Mouse (Mus musculus): ENCODE measurements around the gene Slc16a6.

Gene Slc16a6

DNA sequence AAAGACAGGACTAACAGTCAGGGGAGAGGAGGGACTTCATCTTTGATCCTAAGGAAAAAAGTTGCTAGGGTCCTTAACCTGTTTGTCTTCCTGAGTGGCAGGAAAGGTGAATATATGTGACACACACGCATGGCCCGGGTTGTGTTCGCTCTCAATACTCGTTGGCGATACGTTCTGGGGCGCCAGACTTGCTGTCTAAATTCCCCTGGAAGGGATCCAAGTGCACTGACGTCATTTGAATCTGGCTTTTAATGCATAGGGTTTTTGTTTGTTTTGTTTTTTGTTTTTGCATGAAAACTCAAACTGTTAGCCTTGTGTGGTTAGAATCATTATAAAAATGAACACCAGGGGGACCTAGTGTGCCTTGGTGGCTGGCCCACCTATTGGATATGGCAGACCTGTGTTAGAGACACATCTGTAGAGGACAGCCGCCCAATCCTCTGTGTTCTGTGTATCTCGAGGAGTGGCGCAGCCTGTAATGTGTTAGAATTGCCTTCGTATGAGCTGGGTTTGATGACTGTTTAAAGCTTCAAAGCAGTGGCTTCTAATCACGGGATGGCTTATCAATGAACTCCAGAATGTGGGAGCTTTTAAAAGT is 27.9 kb downstream of the Slc16a6 start:
- DNase-seq (ENCODE audit: low spot score): peak; percentile 73

DNA sequence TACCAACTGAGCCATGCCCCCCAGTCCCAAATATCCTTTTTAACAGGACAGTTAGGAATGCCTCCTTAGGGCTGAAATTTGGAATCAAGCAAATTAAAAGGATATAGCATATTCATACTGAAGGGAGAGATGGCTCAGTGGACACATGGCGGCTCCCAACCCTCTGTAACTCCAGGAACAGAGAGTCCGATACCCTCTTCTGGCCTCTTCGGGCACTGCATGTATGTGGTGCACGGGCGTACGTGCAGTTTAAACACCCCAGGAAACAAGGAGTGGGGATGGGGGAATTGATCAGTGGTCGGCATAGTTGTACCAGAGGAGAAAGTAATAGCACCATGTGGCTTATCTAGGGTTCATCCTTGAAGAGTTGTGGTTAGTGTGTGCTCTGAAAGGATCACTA is 28.8 kb downstream of the Slc16a6 start:
- DNase-seq (ENCODE audit: low spot score): no peak

DNA sequence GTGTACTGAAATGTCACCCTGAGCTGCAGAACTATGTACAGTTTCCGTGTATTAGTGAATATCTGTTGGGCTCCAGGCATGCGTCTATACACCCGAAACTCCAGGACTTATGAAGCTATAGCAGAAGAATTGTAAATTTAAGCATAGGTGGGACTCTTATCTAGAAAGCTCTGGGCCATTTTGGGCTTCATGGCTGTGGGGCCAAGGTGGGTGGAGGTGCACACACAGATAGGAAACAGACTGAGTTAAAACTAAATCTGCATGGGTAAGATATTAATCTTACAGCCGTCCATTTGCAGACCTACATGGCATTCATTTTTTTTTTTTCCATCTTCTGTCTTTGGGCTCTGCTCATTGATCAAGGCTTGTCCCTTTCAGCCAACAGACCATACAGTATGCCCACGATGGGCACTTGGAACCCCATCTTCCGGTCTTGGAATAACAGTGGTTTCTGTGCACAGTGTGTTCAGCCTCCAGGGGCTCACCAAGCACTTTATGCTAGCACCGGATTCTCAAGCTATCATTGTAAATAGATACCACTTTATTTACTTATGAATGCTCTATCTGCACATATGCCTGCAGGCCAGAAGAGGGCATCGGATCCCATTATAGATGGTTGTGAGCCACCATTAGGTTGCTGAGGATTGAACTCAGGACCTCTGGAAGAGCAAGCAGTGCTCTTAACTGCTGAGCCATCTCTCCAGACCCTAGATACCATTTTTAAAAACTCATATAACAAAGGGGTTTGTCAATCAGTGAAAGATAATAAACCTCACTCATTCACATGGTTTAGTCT is 29.7 kb downstream of the Slc16a6 start:
- no peak for DNase-seq (ENCODE audit: low spot score)

DNA sequence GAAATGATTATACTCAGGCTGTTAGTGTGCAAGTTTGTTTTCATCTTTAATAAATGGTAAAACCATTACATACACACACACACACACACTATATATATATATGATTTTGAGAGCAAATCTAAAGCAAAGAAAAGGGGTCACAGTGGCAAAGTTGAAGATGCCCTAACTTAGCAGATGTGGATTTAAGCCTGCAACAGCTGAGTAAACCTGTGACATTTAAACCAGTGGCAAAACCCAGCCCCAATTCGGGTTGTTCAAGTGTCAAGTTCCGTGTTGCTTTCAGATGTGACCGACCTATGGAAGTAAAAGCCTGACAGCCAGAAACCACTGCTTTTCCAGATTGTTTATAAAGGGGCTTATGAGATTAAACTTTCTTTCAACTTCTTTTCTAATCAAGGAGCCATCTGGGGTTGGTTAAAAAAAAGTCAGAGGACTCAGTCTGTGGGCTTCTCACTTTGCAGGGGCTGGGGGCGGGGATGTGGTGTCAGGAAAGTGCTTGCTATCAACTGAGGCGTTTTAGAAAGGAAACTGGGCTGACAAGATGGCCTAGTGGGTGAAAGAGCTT is 31.1 kb downstream of the Slc16a6 start:
- no peak for DNase-seq (ENCODE audit: low spot score)

DNA sequence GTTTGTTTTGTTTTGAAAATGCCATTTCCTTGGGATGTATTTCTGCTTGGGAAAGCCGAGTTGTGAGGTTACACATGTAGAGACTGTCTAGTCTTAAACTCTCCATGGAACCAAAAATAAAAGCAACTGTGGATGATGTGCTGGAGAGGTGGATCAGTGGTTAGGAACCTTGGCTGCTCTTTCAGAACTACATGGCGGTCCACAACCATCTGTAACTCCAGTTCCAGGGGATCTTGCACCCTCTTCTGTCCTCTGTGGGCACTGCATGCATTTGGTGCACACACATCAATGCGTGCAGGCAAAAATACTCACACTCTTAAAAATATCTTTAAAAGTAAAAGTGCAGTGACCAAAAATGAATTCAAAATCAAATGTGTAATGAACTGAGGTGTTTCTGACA is 32.3 kb downstream of the Slc16a6 start:
- peak; percentile 36 for DNase-seq (ENCODE audit: low spot score)

DNA sequence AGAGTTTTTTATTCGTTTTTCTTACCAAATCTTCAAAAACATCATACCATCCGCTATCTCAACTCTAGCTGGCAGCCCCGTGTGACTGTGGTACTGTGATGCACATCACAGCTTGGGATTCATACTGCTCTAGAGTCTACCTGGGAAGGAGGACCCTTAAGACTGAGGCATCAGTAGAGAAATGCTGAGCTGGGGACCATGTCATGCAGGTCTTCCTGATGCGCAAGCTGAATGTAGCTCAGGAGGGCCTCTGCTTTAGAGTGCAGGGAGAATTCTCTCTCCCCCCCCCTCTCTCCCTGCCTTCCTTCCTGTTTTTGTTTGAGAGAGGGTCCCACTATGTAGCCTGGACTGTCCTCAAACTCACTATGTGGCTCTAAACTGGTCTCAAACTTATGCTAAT is 32.8 kb downstream of the Slc16a6 start:
- DNase-seq (ENCODE audit: low spot score): no peak

DNA sequence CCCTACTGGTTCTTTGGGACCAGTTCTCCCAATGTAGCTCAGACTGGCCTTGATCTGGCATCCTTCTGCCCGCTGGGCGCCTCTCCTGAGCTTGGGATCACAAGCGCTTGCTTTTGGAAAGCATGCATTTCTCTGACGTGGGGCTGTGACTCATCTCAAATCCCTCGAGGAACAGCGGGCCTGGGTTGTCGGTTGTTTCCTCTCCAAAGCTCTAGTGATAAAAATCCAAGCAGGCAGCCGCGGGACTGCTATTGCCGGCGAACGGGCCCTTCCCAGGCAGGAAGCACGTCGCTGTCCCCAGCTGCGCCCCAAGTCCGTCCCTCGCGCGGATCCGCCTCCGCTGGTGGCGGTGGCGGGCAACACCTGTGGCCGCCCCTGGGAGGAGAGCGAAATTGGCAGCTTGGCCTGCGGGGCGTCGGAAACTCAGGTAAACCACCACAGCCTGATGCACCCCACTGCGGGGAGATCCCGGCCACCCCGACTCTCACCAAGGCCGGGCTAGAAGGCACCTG is 33.5 kb downstream of the Slc16a6 start:
- DNase-seq (ENCODE audit: low spot score): peak; percentile 77

DNA sequence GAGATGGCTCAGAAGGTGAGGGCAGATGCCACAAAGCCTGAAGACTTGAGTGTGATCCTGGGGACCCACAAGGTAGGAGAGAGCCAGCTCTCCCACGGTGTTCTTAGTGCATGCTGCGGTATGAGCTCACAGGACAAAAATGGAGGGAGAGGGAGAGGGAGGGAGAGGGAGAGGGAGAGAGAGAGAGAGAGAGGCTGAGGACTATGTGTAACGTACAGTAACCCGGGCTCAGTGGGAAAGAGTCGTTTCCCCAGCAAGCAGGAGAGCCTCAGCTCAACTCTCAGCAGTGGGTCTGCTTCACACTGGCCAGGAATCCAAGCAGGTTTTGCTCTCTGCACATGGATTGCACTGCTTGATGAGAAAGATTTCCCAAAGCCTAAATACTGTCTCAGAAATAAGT is 34.2 kb downstream of the Slc16a6 start:
- no peak for DNase-seq (ENCODE audit: low spot score)

DNA sequence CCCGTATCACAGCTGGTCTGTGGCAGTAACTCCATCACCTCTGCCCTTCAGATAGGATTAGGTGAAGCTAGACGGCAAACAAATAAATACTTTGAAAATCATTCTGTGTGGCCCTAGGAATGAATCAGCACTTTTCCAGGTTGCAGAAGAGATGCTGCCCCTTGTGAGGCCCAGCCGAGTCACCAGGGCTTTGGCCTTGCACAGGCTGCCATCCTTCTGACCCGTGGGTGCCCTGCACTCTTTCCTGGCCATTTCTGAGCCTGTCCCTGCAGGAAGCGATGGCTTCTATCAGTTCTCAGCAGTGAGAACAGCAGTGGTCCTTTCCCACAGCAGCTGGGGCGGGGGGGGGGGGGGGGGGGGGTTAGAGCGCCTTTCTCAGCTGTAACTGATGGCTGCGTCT is 36.5 kb downstream of the Slc16a6 start:
- no peak for DNase-seq (ENCODE audit: low spot score)

DNA sequence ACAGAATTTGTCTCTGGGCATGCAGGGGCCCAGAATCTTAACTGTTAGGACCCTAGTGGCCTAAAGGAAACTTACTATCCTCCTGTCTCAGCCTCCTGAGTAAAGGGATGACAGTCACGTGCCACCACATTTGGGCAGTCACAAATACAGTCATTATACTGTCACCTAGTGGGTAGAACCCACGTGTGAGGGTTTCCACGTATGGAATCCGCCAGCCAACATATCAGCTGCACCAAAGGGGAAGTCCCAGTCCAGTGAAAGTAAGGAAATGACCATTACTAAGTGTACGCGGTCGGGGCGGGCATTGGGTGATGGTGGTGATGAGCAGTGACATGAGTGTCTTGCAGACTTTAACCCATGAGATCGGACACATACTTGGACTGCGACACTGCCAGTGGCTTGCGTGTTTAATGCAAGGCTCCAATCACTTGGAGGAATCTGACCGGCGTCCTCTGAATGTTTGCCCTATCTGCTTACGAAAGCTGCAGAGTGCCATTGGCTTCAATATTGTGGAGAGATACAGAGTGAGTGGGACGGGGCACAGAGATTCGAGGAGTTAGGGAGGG is 39.1 kb downstream of the Slc16a6 start:
- DNase-seq (ENCODE audit: low spot score): no peak

DNA sequence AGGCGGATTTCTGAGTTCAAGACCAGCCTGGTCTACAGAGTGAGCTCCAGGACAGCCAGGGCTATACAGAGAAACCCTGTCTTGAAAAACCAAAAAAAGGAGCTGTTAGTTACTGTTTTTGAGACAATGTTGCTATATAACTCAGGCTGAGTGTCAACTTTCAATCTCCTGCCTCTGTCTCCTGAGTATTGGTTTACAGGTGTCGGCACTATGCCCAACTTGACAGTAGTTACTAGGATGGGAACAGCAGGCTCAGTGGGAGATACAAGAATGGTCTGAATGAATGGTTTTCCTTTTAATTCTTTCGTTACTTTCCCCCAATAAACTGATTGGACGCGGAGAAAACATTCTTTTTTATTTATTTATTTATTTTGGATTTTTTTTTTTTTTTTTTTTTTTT is 46.0 kb downstream of the Slc16a6 start:
- no peak for DNase-seq (ENCODE audit: low spot score)

DNA sequence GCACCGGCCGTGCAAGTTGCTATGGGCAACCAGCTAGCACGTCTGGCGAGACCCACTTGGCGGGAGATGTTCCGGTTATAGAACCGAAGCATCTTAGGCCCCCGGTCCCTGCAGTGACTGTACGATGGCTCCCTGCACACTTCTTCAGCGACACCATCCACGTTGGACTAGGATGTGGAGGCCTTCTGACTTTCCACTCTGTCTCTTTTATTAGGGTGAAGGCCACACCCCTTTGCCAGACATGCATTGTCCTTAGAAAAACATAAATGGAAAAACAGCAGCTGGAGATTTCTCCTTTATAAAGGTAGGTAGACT is 47.2 kb downstream of the Slc16a6 start:
- DNase-seq (ENCODE audit: low spot score): no peak

DNA sequence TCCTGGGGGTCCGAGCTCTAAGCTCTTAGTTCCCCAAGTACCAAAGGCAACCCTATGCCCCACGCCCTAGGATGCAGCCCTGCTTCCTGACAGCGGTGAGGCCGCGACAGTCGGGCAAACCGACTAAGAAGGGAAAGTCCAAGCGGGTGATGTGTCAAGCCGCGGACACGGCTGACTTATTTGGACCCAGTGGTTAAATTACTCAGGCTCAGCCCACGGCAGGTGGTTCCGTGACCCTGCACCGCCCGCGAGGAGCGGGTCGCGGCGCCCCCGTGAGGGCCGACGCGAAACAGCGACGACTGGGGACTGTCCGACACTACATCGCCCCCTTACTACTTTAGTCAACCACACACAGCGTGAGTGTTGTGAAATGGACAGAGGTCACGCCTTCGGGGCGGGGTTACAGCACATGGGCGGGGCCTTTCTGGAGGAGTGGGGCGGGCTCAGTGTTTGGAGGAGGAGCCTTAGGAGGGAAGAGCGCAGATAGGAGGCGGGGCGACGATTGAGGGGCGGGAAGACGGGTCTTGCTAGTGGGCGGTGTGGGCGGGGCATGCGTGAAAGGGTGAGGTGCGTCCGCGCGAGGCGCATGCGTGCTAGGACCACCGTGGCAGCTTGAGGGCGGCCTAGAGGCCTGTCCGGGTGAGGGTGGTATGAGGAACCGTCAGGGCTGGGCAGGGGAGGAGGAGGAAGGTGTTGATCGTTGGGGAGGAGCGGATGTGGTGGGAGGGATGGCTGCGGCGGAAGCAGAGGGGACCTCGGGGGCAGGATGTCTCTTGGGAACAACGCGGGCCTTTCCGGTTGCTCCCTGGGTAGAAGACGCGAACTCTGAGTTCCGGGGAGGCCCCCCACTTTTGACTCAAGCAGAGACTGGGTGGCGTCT is 47.8 kb downstream of the Slc16a6 start, which contains the start of gene Amz2:
Amz2 (plus strand) TSS at position 555 of the 880 bp plus-strand sequence.
- DNase-seq (ENCODE audit: low spot score): peak; percentile 99

DNA sequence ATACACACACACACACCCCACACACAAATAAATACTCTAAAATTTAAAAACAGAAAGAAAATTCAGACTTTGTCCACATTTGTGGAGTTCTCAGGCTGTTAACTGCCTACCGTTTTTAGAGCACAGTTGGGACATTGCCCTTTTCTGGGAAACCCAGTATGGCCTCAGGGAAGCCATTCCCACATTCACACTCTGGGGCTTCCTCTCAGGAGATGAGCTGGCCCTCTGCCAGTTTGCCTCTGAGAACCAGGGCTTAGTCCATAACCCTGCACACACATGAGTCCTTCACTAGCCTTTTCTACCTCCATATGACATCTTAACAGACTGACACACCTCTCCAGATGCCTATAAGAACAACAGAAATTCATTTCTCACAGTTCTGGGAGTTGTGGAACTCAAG is 50.1 kb downstream of the Slc16a6 start:
- no peak for DNase-seq (ENCODE audit: low spot score)

DNA sequence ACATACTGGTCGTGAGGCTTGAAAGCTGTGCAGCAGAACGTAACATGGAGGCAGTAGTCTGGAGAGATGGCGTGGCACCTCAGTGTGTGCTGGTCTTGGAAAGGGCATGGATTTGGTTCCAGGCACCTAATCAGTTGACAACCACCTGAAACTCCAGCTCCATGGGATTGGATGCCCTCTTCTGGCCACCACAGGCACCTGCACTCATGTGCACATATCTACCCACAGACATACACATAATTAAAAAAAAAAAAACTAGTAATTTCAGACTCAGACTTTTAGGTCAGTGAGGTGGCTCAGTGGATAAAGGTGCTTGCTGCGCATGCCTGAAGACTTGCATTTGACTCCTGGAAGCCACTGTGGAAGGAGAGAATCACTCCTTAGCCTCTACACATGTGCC is 51.1 kb downstream of the Slc16a6 start:
- DNase-seq (ENCODE audit: low spot score): no peak

DNA sequence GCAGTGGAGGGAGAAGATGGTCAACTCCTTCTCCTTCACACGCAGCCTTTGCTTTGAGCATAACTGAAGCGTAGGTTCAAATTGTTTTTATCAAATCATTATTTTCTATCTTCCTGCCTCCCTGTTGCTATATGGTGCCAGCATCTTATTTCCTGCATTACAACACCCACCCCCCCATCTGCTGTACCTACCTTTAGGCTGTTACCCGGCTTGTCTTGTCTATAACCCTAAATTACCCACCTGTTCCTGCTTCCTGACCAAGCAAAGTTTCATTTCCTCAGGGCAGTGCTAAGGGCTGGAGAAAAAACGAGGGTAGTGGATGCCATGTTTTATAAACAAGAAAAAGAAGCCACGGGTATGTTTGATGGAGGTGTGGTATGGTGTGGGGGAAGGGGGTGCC is 52.2 kb downstream of the Slc16a6 start:
- DNase-seq (ENCODE audit: low spot score): no peak

DNA sequence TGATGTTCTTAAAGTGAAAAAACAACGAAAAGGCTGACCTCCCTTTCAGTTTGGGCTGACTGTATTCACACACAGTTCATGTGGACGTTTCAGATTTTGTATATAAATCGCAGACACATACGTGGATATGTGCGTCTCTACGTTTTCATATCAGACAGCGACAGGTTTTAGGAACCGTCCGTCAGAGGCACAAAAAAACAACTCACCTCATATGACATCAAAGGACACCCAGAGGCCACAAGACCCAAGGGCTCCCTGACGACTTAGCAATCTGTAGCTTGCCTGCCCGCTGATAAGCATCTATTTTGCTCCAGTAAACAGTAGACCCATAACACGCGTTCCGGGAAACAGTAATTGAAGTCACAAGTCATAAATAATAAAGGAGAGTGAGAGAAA is 52.8 kb downstream of the Slc16a6 start:
- no peak for DNase-seq (ENCODE audit: low spot score)

DNA sequence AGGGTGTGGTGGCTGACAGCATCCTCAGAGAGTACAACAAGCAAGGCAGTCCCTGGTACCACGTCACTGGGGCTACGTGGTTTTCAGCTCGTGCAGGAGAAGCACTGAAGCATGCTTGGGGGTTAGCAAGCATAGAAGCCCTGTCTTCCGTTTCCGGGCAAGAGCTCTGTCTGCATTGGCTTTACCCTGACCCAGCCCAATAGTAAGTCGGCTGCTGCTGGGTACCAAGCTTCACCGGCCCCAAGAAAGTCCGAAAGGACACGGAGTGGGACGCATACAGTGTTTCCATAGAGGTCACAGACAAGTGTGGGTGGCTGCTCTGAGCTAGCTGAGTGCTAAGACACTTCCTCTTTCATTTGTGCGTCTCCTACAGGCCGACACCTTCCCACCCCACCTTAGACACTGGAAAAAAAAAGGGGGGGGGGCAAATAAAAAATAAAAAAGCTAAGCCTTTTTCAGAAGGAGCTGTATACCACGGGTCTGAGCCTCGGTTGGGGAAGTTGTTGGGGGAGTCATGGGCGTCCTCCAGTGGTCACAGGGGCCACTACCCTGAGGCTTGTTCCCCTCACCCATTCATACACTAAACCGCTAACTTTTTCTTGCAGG is 53.3 kb downstream of the Slc16a6 start:
- peak; percentile 67 for DNase-seq (ENCODE audit: low spot score)

DNA sequence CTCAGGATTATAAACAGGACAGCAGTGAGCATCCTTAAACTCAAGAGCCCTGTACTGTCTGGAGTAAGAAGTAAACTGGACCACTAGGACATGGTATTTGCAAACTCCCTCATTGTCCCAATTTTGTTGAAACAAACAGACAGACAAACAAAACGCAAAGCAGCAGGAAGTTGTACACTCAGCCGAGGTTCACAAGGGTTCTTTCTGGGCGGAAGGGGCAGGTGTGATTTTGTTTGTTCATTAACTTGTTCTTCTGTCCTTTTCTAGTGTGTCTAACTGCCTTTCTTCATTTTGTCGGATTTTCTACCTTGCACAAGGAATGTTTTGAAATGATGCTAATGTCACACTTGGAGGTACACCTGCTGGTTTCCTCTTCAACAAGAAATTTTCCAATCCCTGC is 53.9 kb downstream of the Slc16a6 start:
- no peak for DNase-seq (ENCODE audit: low spot score)

DNA sequence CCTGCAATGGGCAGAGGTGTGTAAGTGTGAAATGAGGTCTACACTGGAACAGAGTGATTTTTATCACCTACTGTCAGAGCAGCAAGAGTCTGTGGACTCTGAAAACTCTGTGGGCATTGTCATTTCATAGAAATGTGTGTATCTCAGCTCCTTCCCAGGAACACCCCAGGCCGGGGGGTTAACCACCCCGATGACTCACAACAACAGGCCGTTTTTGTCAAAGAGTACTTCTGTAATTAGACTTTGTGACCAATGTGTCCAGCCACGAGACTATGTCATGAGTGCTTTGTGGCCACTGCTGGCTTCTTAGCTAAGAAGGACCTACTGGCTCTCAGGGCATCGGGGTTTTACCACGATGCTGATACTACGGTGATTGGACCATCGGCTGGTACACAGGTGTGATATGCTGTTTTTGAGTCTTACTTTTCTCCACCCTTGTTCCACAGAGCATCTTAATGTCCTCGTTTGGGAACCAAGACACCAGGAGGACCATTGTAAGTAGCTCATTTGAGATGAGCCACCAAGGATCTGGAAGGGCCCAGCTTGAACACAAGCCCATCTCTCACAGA is 55.8 kb downstream of the Slc16a6 start:
- DNase-seq (ENCODE audit: low spot score): no peak

DNA sequence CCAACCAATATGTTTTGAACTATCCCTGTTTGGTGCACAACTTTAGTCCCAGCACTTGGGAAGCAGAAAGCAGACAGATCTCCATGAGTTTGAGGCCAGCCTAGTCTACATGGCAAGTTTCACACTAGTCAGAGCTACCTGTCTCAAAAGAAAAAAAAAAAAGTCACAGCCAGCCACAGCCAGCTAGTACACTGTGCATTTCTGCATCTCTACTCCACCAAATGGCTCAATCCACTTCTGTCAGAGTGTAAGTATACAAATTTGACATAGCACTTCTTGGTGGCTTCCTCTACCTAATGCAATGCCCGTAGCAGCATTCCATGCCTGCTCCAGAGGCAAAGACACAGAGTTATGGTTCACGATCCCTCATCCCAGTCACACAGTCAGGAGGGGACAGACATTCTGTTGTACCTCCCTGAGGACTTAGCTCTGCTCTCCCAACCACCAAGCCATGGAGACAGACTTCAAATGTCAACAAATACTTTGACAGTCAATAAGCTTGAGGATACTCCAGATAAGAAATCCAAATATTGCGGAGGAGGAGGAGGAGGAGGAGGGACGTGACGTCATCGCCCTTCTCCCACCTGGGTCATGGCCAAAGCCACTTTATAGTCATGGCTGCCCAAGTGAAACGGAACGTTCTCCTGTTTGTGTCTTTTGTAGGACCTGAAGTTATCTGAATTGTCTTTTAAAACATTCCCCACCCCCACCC is 56.5 kb downstream of the Slc16a6 start:
- DNase-seq (ENCODE audit: low spot score): peak; percentile 81
